Mouse (Mus musculus) MEL (cell line): ENCODE measurements around the gene Gm3417. TPM values are rescaled to one million over a fixed set of nuclear protein-coding genes. Genes with fewer than 3 reads are reported as not detected.

ENCODE experiments used
- DNase-seq: peaks from one replicate; pipeline ENCODE4 v3.0.0; 2011; ENCODE audit warnings: low read depth, low spot score
- H3K27ac ChIP-seq: 2 replicates; pipeline ENCODE4 v1.5.1; 2012; ENCODE audit warnings: low read depth, mild to moderate bottlenecking, control low read depth, low read length, moderate library complexity; ENCODE audit not compliant: control insufficient read depth
- H3K27me3 ChIP-seq, 2 experiments: fragments of 150-350 bp in 1 of 2; sonication (generic) in 1 of 2; 2 replicates each; pipeline ENCODE4 v1.6.1; 2012; ENCODE audit warnings: low read length in 2 of 2, mild to moderate bottlenecking in 2 of 2, improper control_type of control experiment in 1 of 2, moderate library complexity in 1 of 2; ENCODE audit not compliant: insufficient read depth in 2 of 2, control insufficient read depth in 1 of 2
- H3K36me3 ChIP-seq, 2 experiments: 2 replicates each; pipeline ENCODE4 v1.6.1; 2012 to 2014; ENCODE audit warnings: low read length in 2 of 2, improper control_type of control experiment in 1 of 2, inconsistent platforms in 1 of 2, mild to moderate bottlenecking in 1 of 2; ENCODE audit not compliant: insufficient read depth in 2 of 2, control insufficient read depth in 1 of 2
- H3K4me1 ChIP-seq, 2 experiments: fragments of 150-350 bp in 1 of 2; sonication (generic) in 1 of 2; 2 replicates each; pipeline ENCODE4 v1.6.1; 2012; ENCODE audit warnings: low read length in 2 of 2, improper control_type of control experiment in 1 of 2, mild to moderate bottlenecking in 1 of 2; ENCODE audit not compliant: insufficient read depth in 2 of 2, control insufficient read depth in 1 of 2
- H3K4me3 ChIP-seq, 2 experiments: fragments of 150-350 bp in 1 of 2; sonication (generic) in 1 of 2; 2 replicates each; pipeline ENCODE4 v1.5.1; 2012; ENCODE audit warnings: low read depth in 2 of 2, low read length in 2 of 2, mild to moderate bottlenecking in 2 of 2, moderate library complexity in 2 of 2, control low read depth in 1 of 2, improper control_type of control experiment in 1 of 2; ENCODE audit not compliant: control insufficient read depth in 1 of 2, insufficient read depth in 1 of 2
- H3K79me2 ChIP-seq: 2 replicates; pipeline ENCODE4 v1.6.1; 2012; ENCODE audit warnings: mild to moderate bottlenecking, low read length, moderate library complexity; ENCODE audit not compliant: control insufficient read depth, poor library complexity, insufficient read depth
- H3K9ac ChIP-seq: 2 replicates; pipeline ENCODE4 v1.6.1; 2012; ENCODE audit warnings: low read depth, mild to moderate bottlenecking, control low read depth, low read length, moderate library complexity; ENCODE audit not compliant: control insufficient read depth, poor library complexity, severe bottlenecking
- H3K9me3 ChIP-seq: fragments of 150-350 bp; sonication (generic); replicated peaks from 2 replicates; pipeline ENCODE4 v1.6.1; 2012; ENCODE audit warnings: mild to moderate bottlenecking, low read length, improper control_type of control experiment, moderate library complexity; ENCODE audit not compliant: insufficient read depth
- CHD1 ChIP-seq: IDR thresholded peaks from 2 replicates; pipeline ENCODE4 v1.6.1; 2012; ENCODE audit warnings: low read depth, mild to moderate bottlenecking, inconsistent platforms, low read length, improper control_type of control experiment
- CTCF ChIP-seq, 3 experiments: IDR thresholded peaks in 2 of 3; conservative IDR thresholded peaks in 1 of 3; 2 replicates each; pipeline ENCODE4 v1.5.1; 2011 to 2012; ENCODE audit warnings: low read length in 3 of 3, low read depth in 2 of 3, mild to moderate bottlenecking in 2 of 3, improper control_type of control experiment in 1 of 3, inconsistent platforms in 1 of 3, mixed read lengths in 1 of 3, moderate library complexity in 1 of 3; ENCODE audit not compliant: control insufficient read depth in 1 of 3, insufficient read depth in 1 of 3, poor library complexity in 1 of 3, severe bottlenecking in 1 of 3
- E2F4 ChIP-seq: IDR thresholded peaks from 2 replicates; pipeline ENCODE4 v1.6.1; 2011; ENCODE audit warnings: low read depth, low read length, improper control_type of control experiment, borderline replicate concordance
- ELF1 ChIP-seq: IDR thresholded peaks from 2 replicates; pipeline ENCODE4 v1.6.1; 2014; ENCODE audit warnings: low read depth, mild to moderate bottlenecking, inconsistent platforms, low read length, improper control_type of control experiment, moderate library complexity
- EP300 ChIP-seq, 2 experiments: IDR thresholded peaks; 2 replicates each; pipeline ENCODE4 v1.6.1; 2011; ENCODE audit warnings: improper control_type of control experiment in 2 of 2, low read length in 2 of 2, low read depth in 1 of 2, mild to moderate bottlenecking in 1 of 2
- ETS1 ChIP-seq: IDR thresholded peaks from 2 replicates; pipeline ENCODE4 v1.6.1; 2012; ENCODE audit warnings: low read depth, mild to moderate bottlenecking, inconsistent platforms, low read length, improper control_type of control experiment, moderate library complexity
- GATA1 ChIP-seq: IDR thresholded peaks from 2 replicates; pipeline ENCODE4 v1.6.1; 2011; ENCODE audit warnings: low read depth, low read length, improper control_type of control experiment
- HCFC1 ChIP-seq: IDR thresholded peaks from 2 replicates; pipeline ENCODE4 v1.6.1; 2012; ENCODE audit warnings: low read depth, mild to moderate bottlenecking, inconsistent platforms, low read length, improper control_type of control experiment, moderate library complexity
- MAFK ChIP-seq: IDR thresholded peaks from 2 replicates; pipeline ENCODE4 v1.6.1; 2011; ENCODE audit warnings: low read depth, mild to moderate bottlenecking, low read length, improper control_type of control experiment, borderline replicate concordance
- MEF2A ChIP-seq: IDR thresholded peaks from 2 replicates; pipeline ENCODE4 v1.6.1; 2014; ENCODE audit warnings: low read depth, mild to moderate bottlenecking, inconsistent platforms, low read length, improper control_type of control experiment; ENCODE audit not compliant: poor library complexity, insufficient replicate concordance, severe bottlenecking; ENCODE audit errors: extremely low read depth
- MXI1 ChIP-seq: IDR thresholded peaks from 2 replicates; pipeline ENCODE4 v1.6.1; 2011; ENCODE audit warnings: mild to moderate bottlenecking, low read depth, low read length, improper control_type of control experiment
- MYB ChIP-seq: IDR thresholded peaks from 2 replicates; pipeline ENCODE4 v1.6.1; 2011; ENCODE audit warnings: mild to moderate bottlenecking, low read depth, low read length, improper control_type of control experiment
- NELFE ChIP-seq: IDR thresholded peaks from 2 replicates; pipeline ENCODE4 v1.6.1; 2011; ENCODE audit warnings: low read depth, low read length, improper control_type of control experiment
- POLR2AphosphoS2 ChIP-seq: IDR thresholded peaks from 2 replicates; pipeline ENCODE4 v1.6.1; 2011; ENCODE audit warnings: low read length, improper control_type of control experiment
- RAD21 ChIP-seq: IDR thresholded peaks from 2 replicates; pipeline ENCODE4 v1.6.1; 2011; ENCODE audit warnings: mild to moderate bottlenecking, low read depth, low read length, improper control_type of control experiment
- RCOR1 ChIP-seq: IDR thresholded peaks from 2 replicates; pipeline ENCODE4 v1.6.1; 2012; ENCODE audit warnings: low read depth, mild to moderate bottlenecking, inconsistent platforms, low read length, improper control_type of control experiment
- SIN3A ChIP-seq: IDR thresholded peaks from 2 replicates; pipeline ENCODE4 v1.6.1; 2012; ENCODE audit warnings: low read length, improper control_type of control experiment, inconsistent platforms
- SMC3 ChIP-seq: IDR thresholded peaks from 2 replicates; pipeline ENCODE4 v1.6.1; 2011; ENCODE audit warnings: low read depth, low read length, improper control_type of control experiment
- TAL1 ChIP-seq: IDR thresholded peaks from 2 replicates; pipeline ENCODE4 v1.6.1; 2012; ENCODE audit warnings: mild to moderate bottlenecking, inconsistent platforms, low read length, moderate library complexity, mixed read lengths
- TBP ChIP-seq: IDR thresholded peaks from 2 replicates; pipeline ENCODE4 v1.8.0; 2011; ENCODE audit warnings: low read depth, low read length, improper control_type of control experiment
- USF1 ChIP-seq: IDR thresholded peaks from 2 replicates; pipeline ENCODE4 v1.6.1; 2014; ENCODE audit warnings: low read depth, mild to moderate bottlenecking, inconsistent platforms, low read length, improper control_type of control experiment, moderate library complexity
- ZC3H11A ChIP-seq: IDR thresholded peaks from 2 replicates; pipeline ENCODE4 v1.6.1; 2012; ENCODE audit warnings: low read depth, mild to moderate bottlenecking, inconsistent platforms, low read length, improper control_type of control experiment
- ZKSCAN1 ChIP-seq: IDR thresholded peaks from 2 replicates; pipeline ENCODE4 v1.6.1; 2012; ENCODE audit warnings: low read depth, mild to moderate bottlenecking, inconsistent platforms, low read length, improper control_type of control experiment, moderate library complexity
- ZMIZ1 ChIP-seq: IDR thresholded peaks from 2 replicates; pipeline ENCODE4 v1.6.1; 2012; ENCODE audit warnings: low read depth, mild to moderate bottlenecking, inconsistent platforms, low read length, improper control_type of control experiment, moderate library complexity
- ZNF384 ChIP-seq: IDR thresholded peaks from 2 replicates; pipeline ENCODE4 v1.6.1; 2012; ENCODE audit warnings: low read depth, mild to moderate bottlenecking, inconsistent platforms, low read length, improper control_type of control experiment
- polyA plus RNA-seq, 2 experiments: library from polyadenylated mRNA; stranded (reverse) in 1 of 2; unstranded in 1 of 2; fragments of >175 nt in 1 of 2; fragments of >200 nt in 1 of 2; gene quantifications; 2 replicates each; pipeline versions ENCODE4 v1.2.1 to v1.2.4; 2012; ENCODE audit warnings: low replicate concordance in 2 of 2, low read depth in 1 of 2; ENCODE audit not compliant: insufficient read length in 2 of 2, insufficient read depth in 1 of 2, missing spikeins in 1 of 2
- total RNA-seq: library from RNA; depleted of rRNA; stranded (reverse); fragments of 300-350 nt; gene quantifications from 2 replicates; pipeline ENCODE4 v1.2.3, GENCODE M21; 2012

The Gm3417 gene
- total and polyA plus RNA-seq, 3 experiments = 2.0 to 5.2 TPM; not detected in 1

DNA sequence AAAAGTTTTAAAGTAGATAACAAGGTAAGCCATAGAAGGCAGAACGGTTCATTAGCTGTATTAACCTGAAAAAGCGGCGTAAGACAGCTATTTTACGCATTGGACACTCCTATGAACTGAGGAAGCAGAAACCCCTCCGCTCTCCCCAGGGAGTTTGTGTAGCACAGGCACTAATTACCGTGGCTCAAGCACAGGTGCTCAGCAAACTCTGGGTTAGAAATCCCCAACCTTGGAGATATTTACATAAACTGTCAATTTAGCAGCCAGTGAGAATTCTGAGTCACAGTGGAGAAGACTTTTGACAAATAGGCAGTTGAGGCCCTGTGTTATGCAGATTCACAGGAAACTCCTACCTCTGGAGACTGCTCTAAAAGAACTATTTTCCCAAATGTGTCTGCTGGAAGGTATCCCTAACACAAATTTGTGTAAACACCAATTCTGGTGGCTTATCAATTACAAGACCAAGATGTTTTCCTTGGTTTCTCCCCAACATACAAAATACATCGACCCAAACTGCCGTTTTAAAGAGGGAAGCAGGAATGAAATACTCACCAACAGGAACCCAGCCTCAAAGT lies 50.9 kb downstream of the Gm3417 start:
- no peak for TF ChIP-seq MEF2A
- no peak for TF ChIP-seq RCOR1
- TF ChIP-seq SMC3 = no peak
- TF ChIP-seq RAD21 = no peak
- TF ChIP-seq NELFE = no peak
- TF ChIP-seq HCFC1 = no peak
- no peak for TF ChIP-seq ZC3H11A
- no peak for TF ChIP-seq E2F4
- TF ChIP-seq EP300 (IDR thresholded peaks at IDR 0.05; ENCODE audit: low read depth in 1 of 2, low read length in 2 of 2) = no peak
- TF ChIP-seq USF1 = no peak
- no peak for TF ChIP-seq ZNF384
- no peak for TF ChIP-seq POLR2AphosphoS2
- TF ChIP-seq CTCF (IDR thresholded peaks at IDR 0.05 in 2 of 3, conservative IDR thresholded peaks at IDR 0.05 in 1 of 3; ENCODE audit: control insufficient read depth in 1 of 3, insufficient read depth in 1 of 3, low read depth in 2 of 3, low read length in 3 of 3, poor library complexity in 1 of 3, severe bottlenecking in 1 of 3) = no peak
- no peak for TF ChIP-seq MXI1
- Histone ChIP-seq H3K27ac (no peak overlapping the region), H3K9ac (no peak overlapping the region), H3K4me3 (no peak overlapping the region), H3K79me2 (no peaks in the 10 kb centered on the region), H3K36me3 (no peaks in the 10 kb centered on the region), H3K27me3 (peaks cover 2 to 5% of the 10 kb centered on the region in 2 experiments; a peak in 3 of 4 replicates), H3K4me1 (no peaks in the 10 kb centered on the region; a peak in 2 of 4 replicates), H3K9me3 (no peaks in the 10 kb centered on the region)
- no peak for DNase-seq

DNA sequence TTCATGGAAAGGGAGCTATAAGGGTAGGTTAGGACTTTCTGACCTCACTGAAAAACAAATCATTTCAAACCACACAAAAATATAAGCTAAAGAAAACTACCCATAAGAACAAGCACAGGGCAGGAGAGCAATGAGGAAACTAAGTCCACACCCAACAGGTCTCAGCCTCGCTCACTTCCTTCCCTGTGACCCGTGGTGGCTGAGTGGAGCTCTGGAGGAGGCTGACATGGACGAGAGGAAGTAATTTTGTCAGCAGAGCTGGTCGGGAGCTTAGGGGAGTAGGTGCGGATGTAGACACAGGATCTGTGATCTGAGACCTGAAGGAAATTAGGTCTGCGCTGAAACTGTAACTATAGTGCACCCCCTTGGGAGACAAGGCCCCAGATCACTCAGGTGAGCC lies 57.0 kb downstream of the Gm3417 start:
- Histone ChIP-seq H3K36me3 (no peaks in the 10 kb centered on the region), H3K79me2 (no peaks in the 10 kb centered on the region), H3K4me1 (no peaks in the 10 kb centered on the region)

More for the DNA sequence above, 57.0 kb downstream of the Gm3417 start:
- H3K9me3 ChIP-seq = no peaks in the 10 kb centered on the region
- peak; percentile 27 for DNase-seq
- no peak overlapping the region for H3K4me3 ChIP-seq
- H3K27ac ChIP-seq = no peak overlapping the region
- peaks cover 6 to 14% of the 10 kb centered on the region in 2 experiments; a peak in 3 of 4 replicates for H3K27me3 ChIP-seq
- TF ChIP-seq MXI1 (no peak), ZC3H11A (no peak), ETS1 (no peak), ELF1 (no peak), EP300 (IDR thresholded peaks at IDR 0.05; ENCODE audit: low read depth in 1 of 2, low read length in 2 of 2) (no peak), POLR2AphosphoS2 (no peak), TBP (no peak), ZKSCAN1 (no peak), SIN3A (no peak), MEF2A (no peak), ZNF384 (no peak), TAL1 (no peak), ZMIZ1 (no peak), GATA1 (no peak), RCOR1 (no peak), MYB (no peak), MAFK (no peak), CHD1 (no peak)
- no peak overlapping the region for H3K9ac ChIP-seq
